ENCODE assay signal across 1 mouse cellular context in the genomic region with DNA sequence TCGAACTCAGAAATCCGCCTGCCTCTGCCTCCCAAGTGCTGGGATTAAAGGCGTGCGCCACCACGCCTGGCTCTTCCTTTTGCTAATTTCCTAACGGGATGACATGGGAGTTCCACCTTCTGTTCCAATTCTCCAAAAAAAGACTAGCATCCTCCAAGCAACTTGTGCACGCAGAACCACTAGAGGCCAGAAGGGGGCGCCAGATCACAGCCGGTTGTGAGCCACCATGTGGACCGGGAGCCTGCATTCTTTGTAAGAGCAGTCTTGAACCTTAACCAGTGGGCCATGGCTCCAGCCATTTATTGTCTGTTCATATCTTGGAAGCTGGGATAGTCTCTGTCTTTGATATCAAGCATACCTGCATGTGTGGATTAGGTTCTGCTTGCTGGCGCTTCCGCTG.
TF ChIP-seq lines count a peak whose summit lies in the region.

No protein-coding gene starts in this region.

TF ChIP-seq in CH12.LX, 34 proteins besides CTCF, POLR2A, EP300 and RAD21 (continued from another document):
- no peak for TF ChIP-seq JUND (conservative IDR thresholded peaks at IDR 0.05; ENCODE audit: low read depth, low read length)
- no peak for TF ChIP-seq MAFK (IDR thresholded peaks at IDR 0.05; ENCODE audit: insufficient replicate concordance, low read length)
- TF ChIP-seq SMC3 (IDR thresholded peaks at IDR 0.05; ENCODE audit: low read depth, low read length) = peak; percentile 84
- TF ChIP-seq E2F4 (IDR thresholded peaks at IDR 0.05; ENCODE audit: insufficient replicate concordance, low read depth, low read length) = no peak
- no peak for TF ChIP-seq GABPA (IDR thresholded peaks at IDR 0.05; ENCODE audit: insufficient replicate concordance, low read depth, low read length)
TF ChIP-seq in CH12.LX: peak in this region for 6.
